Mouse (Mus musculus) liver, postnatal 0 days (tissue): ENCODE results near the gene 1700003F12Rik. TPM values are rescaled to one million over a fixed set of nuclear protein-coding genes. Genes with fewer than 3 reads are reported as not detected.
A peak's percentile ranks its signal among the peaks of the same experiment; 100 is the strongest.

Experiments
- ATAC-seq: fragments of 200-750 bp; cut with Nextera tagmentation; 2 replicates; pipeline ENCODE4 v1.8.0; 2017; ENCODE audit warnings: mild to moderate bottlenecking, moderate library complexity
- DNase-seq: peaks from one replicate; pipeline ENCODE4 v3.0.0-alpha.2; 2016
- H3K27ac ChIP-seq: fragments of 300-500 bp; sonication (generic); 2 replicates; pipeline ENCODE4 v1.5.1; 2014; ENCODE audit warnings: antibody characterized with exemption, moderate library complexity, mild to moderate bottlenecking, low read depth
- H3K27me3 ChIP-seq: fragments of 300-500 bp; sonication (generic); 2 replicates; pipeline ENCODE4 v1.6.1; 2014; ENCODE audit warnings: low read length, control low read depth, mixed read lengths; ENCODE audit not compliant: insufficient read depth
- H3K36me3 ChIP-seq: fragments of 300-500 bp; sonication (generic); replicated peaks from 2 replicates; pipeline ENCODE4 v1.6.1; 2014; ENCODE audit warnings: mild to moderate bottlenecking, control low read depth, low read length, moderate library complexity, mixed read lengths; ENCODE audit not compliant: insufficient read depth
- H3K4me1 ChIP-seq: fragments of 300-500 bp; sonication (generic); 2 replicates; pipeline ENCODE4 v1.6.1; 2014; ENCODE audit warnings: antibody characterized with exemption, mild to moderate bottlenecking, control low read depth; ENCODE audit not compliant: insufficient read depth
- H3K4me2 ChIP-seq: fragments of 300-500 bp; sonication (generic); 2 replicates; pipeline ENCODE4 v1.6.1; 2014; ENCODE audit warnings: low read depth, mild to moderate bottlenecking, low read length, moderate library complexity, mixed read lengths
- H3K4me3 ChIP-seq: fragments of 300-500 bp; sonication (generic); 2 replicates; pipeline ENCODE4 v1.5.1; 2014; ENCODE audit warnings: low read depth, low read length
- H3K9ac ChIP-seq: fragments of 300-500 bp; sonication (generic); replicated peaks from 2 replicates; pipeline ENCODE4 v1.6.1; 2014; ENCODE audit warnings: mild to moderate bottlenecking, moderate library complexity
- H3K9me3 ChIP-seq: fragments of 300-500 bp; sonication (generic); 2 replicates; pipeline ENCODE4 v1.6.1; 2016; ENCODE audit warnings: mild to moderate bottlenecking, control low read depth, low read length, mixed read lengths
- CTCF ChIP-seq: sonication (generic); IDR thresholded peaks from 2 replicates; pipeline ENCODE4 v1.5.1; 2016; ENCODE audit warnings: antibody characterized with exemption, low read depth
- EP300 ChIP-seq: IDR thresholded peaks from 2 replicates; pipeline ENCODE4 v1.6.1; 2016; ENCODE audit warnings: antibody characterized with exemption, low read depth, mild to moderate bottlenecking
- WGBS: fragments of 180-500 bp; shearing (Covaris S2); extraction: QIAGEN DNeasy Blood & Tissue Kit; methylation state at CpG from one replicate; pipeline ENCODE4 v1.1.7; 2014; ENCODE audit not compliant: insufficient replicate concordance; 5-methylcytosine and 5-hydroxymethylcytosine counted together
- polyA plus RNA-seq: library from polyadenylated mRNA; unstranded; fragments of >200 nt; fragmentation: Nextera tagmentation; extraction: Ambion mirVana; gene quantifications from 2 replicates; pipeline ENCODE4 v1.2.1, GENCODE M21; 2015

The 1700003F12Rik gene
- polyA plus RNA-seq, 1 experiment from 2014 or later, result 3.1 TPM

- ATAC-seq, result no peak
- no peak overlapping the region for H3K4me2 ChIP-seq
- peaks cover 49% of the 10 kb centered on the region for H3K36me3 ChIP-seq
- H3K4me1 ChIP-seq, result no peaks in the 10 kb centered on the region
- H3K27ac ChIP-seq, result no peak overlapping the region
- H3K4me3 ChIP-seq, result no peak overlapping the region
- H3K9me3 ChIP-seq, result no peaks in the 10 kb centered on the region
- no peak for DNase-seq
- no peaks in the 10 kb centered on the region for H3K27me3 ChIP-seq
- no peak for TF ChIP-seq EP300
- TF ChIP-seq CTCF, result no peak
- 72% methylated on average over 3 of the region's 3 CpGs for WGBS
- no peak overlapping the region for H3K9ac ChIP-seq
These were observed 20.4 kb upstream of the 1700003F12Rik start for GRCm38 (mm10) chr2:154526531-154526930.

DNA sequence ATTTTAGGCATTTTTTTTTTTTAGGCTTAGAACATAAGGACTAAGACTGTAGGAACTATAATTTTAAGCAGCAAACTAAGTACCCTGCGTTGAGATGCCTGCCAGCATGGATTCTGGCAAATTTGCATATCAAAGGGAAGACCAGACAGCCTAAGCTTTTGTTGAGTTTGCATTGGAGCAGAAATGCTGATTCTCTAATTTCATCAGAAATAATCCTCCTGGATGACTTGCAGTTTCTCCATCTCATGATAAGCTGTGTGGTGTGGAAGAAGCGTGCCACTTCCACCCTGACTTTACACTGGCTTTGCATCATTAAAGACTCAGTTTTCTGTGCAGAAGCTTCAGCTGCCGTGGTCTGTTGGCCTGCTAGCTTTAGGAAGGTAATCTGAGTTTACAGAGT is 14.0 kb upstream of the 1700003F12Rik start:
- H3K27ac ChIP-seq, result no peak overlapping the region
- H3K27me3 ChIP-seq, result no peaks in the 10 kb centered on the region
- no peaks in the 10 kb centered on the region for H3K9me3 ChIP-seq
- no peaks in the 10 kb centered on the region for H3K4me1 ChIP-seq
- WGBS, result 62% methylated on average over 3 of the region's 3 CpGs
- TF ChIP-seq CTCF (no peak), EP300 (no peak)
- no peak for ATAC-seq
- peaks cover 40% of the 10 kb centered on the region for H3K36me3 ChIP-seq
- no peak for DNase-seq
- H3K9ac ChIP-seq, result no peak overlapping the region
- no peak overlapping the region for H3K4me2 ChIP-seq
- H3K4me3 ChIP-seq, result no peak overlapping the region

DNA sequence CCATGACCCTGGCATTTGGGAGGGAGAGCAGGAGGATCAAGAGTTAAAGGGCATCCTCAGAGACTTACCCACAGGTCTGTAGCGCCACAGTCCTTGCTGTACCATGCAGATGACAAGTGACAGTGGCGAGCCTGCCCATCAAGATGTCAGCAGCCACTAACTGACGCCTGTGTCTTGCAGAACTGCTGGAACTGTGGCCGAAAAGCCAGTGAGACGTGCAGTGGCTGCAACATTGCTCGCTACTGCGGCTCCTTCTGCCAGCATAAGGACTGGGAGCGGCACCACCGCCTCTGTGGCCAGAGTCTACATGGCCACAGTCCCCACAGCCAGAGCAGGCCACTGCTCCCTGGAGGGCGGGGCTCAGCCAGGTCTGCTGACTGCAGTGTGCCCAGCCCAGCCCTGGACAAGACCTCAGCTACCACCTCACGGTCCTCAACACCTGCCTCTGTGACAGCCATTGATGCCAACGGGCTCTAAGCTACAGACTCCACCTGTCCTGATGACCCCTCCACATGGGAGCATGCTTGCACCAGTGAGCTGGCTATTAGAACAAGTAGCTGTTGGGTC is 12.1 kb upstream of the 1700003F12Rik start:
- ATAC-seq, result no peak
- WGBS, result 86% methylated on average over 12 of the region's 12 CpGs
- no peaks in the 10 kb centered on the region for H3K9me3 ChIP-seq

GRCm38 (mm10) chr2:154538310-154538709 is 8.6 kb upstream of the 1700003F12Rik start:
- Histone ChIP-seq H3K36me3 (peaks cover 16% of the 10 kb centered on the region), H3K9ac (no peak overlapping the region), H3K9me3 (no peaks in the 10 kb centered on the region), H3K4me1 (no peaks in the 10 kb centered on the region), H3K4me2 (no peak overlapping the region), H3K27ac (no peak overlapping the region), H3K27me3 (no peaks in the 10 kb centered on the region), H3K4me3 (no peak overlapping the region)
- TF ChIP-seq EP300, result no peak
- no peak for TF ChIP-seq CTCF
- DNase-seq (no peak), ATAC-seq (no peak)
- whole genome bisulfite sequencing, result 74% methylated on average over 2 of the region's 2 CpGs

More for the DNA sequence above, 12.1 kb upstream of the 1700003F12Rik start:
- no peak for DNase-seq
- Histone ChIP-seq H3K27ac (no peak overlapping the region), H3K27me3 (no peaks in the 10 kb centered on the region), H3K9ac (no peak overlapping the region), H3K4me1 (no peaks in the 10 kb centered on the region), H3K36me3 (peaks cover 33% of the 10 kb centered on the region), H3K4me3 (no peak overlapping the region), H3K4me2 (no peak overlapping the region)
- no peak for TF ChIP-seq EP300
- TF ChIP-seq CTCF, result no peak

DNA sequence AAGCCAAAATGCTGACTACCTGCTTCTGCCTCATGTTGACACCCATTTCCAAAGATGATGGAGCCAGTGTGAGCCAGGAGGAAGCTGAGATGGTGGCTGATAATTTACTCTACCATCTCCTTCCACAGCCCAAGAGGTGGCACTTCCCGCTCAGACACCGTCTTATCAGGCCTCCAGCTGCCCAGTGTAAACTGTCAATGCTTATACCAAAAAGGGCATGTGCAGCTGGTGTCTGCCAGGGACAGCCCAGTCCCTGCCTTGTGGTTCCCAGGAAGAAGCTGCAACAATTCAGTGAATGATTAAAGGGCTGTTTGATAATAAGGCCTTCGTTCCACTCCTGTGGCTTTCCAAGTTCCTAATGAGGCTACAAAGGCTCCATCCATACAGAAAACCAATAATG is 8.2 kb upstream of the 1700003F12Rik start:
- TF ChIP-seq EP300 (peak; percentile 53; the same call in 1 of the 2 replicates), CTCF (no peak)
- Histone ChIP-seq H3K36me3 (peaks cover 16% of the 10 kb centered on the region), H3K4me3 (no peak overlapping the region), H3K4me1 (no peaks in the 10 kb centered on the region), H3K9me3 (no peaks in the 10 kb centered on the region), H3K9ac (no peak overlapping the region), H3K4me2 (no peak overlapping the region), H3K27ac (no peak overlapping the region), H3K27me3 (no peaks in the 10 kb centered on the region)
- no peak for DNase-seq
- ATAC-seq, result peak; percentile 58; the same call in 1 of the 2 replicates
- WGBS, result 48% methylated on average over 3 of the region's 3 CpGs

GRCm38 (mm10) chr2:154539720-154540119 is 7.2 kb upstream of the 1700003F12Rik start:
- Histone ChIP-seq H3K36me3 (peaks cover 13% of the 10 kb centered on the region), H3K9me3 (no peaks in the 10 kb centered on the region), H3K9ac (no peak overlapping the region), H3K4me3 (no peak overlapping the region), H3K27me3 (no peaks in the 10 kb centered on the region), H3K27ac (no peak overlapping the region), H3K4me2 (no peak overlapping the region), H3K4me1 (no peaks in the 10 kb centered on the region)
- no peak for DNase-seq
- TF ChIP-seq EP300 (no peak), CTCF (peak; percentile 72)
- ATAC-seq, result no peak
- WGBS, result 68% methylated on average over 3 of the region's 3 CpGs
